Mouse (Mus musculus) c-Kit-positive CD71-positive TER-119-positive erythroid progenitor cells, embryonic 14.5 days (primary cell): ENCODE results near the gene Gipc3.

ENCODE experiments used
- DNase-seq: peaks from one replicate; pipeline ENCODE4 v3.0.0-alpha.2; 2013; ENCODE audit warnings: low spot score

Gene Gipc3

GRCm38 (mm10) chr10:81300352-81300907 lies 42.6 kb downstream of the Gipc3 start:
- DNase-seq, result no peak

GRCm38 (mm10) chr10:81299585-81300351 lies 43.3 kb downstream of the Gipc3 start:
- no peak for DNase-seq

- no peak for DNase-seq
These were observed 44.5 kb downstream of the Gipc3 start for GRCm38 (mm10) chr10:81298369-81299100.

- no peak for DNase-seq
These were observed 45.2 kb downstream of the Gipc3 start for GRCm38 (mm10) chr10:81297845-81298244.

GRCm38 (mm10) chr10:81297246-81297645 lies 45.8 kb downstream of the Gipc3 start:
- no peak for DNase-seq

GRCm38 (mm10) chr10:81295185-81295584 lies 47.9 kb downstream of the Gipc3 start:
- no peak for DNase-seq

- DNase-seq, result no peak
These were observed 48.6 kb downstream of the Gipc3 start for GRCm38 (mm10) chr10:81294442-81294841.

GRCm38 (mm10) chr10:81293334-81294030 lies 49.6 kb downstream of the Gipc3 start:
- DNase-seq, result no peak

GRCm38 (mm10) chr10:81292554-81293333 lies 50.3 kb downstream of the Gipc3 start, which contains the start of gene Pip5k1c:
Pip5k1c (plus strand) TSS chr10:81292963.
- DNase-seq, result peak; percentile 100

GRCm38 (mm10) chr10:81291511-81292104 lies 51.5 kb downstream of the Gipc3 start, which contains the start of gene Tjp3:
Tjp3 (minus strand) TSS chr10:81291581.
- no peak for DNase-seq

GRCm38 (mm10) chr10:81290698-81291460 lies 52.2 kb downstream of the Gipc3 start:
- DNase-seq, result no peak

- no peak for DNase-seq
These were observed 53.3 kb downstream of the Gipc3 start for GRCm38 (mm10) chr10:81289811-81290210.

GRCm38 (mm10) chr10:81289278-81289677 lies 53.8 kb downstream of the Gipc3 start:
- peak; percentile 66 for DNase-seq

- DNase-seq, result no peak
These were observed 54.5 kb downstream of the Gipc3 start for GRCm38 (mm10) chr10:81288601-81289000.

GRCm38 (mm10) chr10:81287513-81288157 lies 55.4 kb downstream of the Gipc3 start:
- peak; percentile 70 for DNase-seq

- DNase-seq, result no peak
These were observed 56.5 kb downstream of the Gipc3 start for GRCm38 (mm10) chr10:81286586-81286985.

- DNase-seq, result peak; percentile 84
These were observed 57.2 kb downstream of the Gipc3 start for GRCm38 (mm10) chr10:81285694-81286450.
